Mouse (Mus musculus): ENCODE data around the gene Fbxw5.
A peak's percentile ranks its signal among the peaks of the same experiment; 100 is the strongest.

Fbxw5 gene

DNA sequence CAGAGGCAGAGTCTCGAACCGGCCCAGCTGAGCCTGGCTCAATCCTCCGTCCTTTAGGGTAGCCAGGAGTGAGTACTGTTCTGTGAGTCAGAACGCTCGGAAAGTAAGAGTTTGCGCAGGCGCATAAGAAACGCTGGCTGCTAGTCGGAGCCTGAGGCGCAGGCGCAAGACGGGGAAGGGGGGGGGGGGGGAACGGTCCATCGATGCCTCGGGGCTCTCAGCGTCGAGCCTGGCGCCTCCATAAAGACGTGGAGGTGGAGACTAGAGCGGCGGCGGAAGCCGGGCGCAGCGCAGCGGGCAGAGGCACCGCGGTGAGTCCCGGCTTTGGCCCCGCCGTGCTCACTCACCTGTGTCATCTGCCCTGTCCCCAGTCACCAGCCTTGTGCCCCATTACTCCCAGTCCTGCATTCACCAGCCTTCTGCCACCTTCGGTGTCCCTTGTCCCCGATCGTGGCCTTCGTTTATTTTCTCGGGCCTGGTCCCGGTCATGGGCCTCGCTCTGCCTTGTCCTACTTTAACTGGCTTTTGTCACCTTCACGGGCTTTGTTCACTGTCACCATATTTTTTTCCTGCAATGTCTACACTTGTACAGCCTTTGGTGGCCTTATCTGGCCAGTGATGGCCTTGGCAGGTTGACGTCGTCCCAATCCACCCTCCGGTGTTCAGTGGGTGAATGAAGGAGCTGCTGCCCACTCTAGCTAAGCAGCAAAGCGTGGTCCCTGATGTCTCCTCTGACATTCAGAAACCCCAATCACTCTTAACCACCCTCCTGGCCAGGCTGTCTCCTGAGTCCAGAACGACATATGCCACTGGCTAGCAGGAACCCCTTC lies at the start of gene Fbxw5:
Gene Fbxw5 (plus strand): TSS at position 175 of the 830 bp plus-strand sequence.
- peak; percentile 96 for DNase-seq (ENCODE audit: low read depth, low spot score)

DNA sequence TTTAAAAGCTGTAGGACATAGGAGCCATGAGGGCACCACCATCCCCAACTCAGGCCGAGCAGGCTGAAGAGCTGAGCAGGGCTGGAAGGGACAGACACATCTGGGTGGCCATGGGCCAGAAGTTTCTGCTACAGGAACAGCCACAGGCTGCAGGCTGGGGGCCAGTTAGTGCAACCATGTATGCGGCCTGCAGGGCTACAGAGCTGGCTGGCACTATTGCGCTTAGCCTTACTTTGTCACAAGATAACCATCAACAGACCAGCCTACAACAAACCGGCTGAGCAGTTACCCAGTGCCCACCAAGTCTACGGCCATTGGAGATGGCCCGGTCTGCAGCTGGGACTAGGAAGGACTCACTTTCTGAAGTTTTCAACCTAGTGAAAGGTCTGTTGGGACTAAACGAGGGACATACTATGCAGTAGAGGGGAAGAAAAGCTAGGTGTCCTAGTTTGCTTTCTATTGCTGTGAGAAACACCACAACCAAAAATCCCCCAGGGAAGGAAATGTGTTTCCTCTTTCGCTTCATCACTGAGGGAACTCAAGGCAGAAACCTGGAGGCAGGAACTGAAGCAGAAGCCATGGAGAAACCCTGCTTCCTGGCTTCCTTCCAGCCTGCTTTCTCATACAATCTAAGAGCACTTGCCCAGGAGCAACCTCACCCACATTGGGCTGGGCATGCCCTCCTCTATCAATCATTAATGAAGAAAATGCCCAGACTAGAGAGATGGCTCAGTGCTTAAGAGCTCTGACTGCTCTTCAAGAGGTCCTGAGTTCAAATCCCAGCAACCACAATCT lies 49.5 kb upstream of the Fbxw5 start:
- DNase-seq (ENCODE audit: low read depth, low spot score), result no peak

DNA sequence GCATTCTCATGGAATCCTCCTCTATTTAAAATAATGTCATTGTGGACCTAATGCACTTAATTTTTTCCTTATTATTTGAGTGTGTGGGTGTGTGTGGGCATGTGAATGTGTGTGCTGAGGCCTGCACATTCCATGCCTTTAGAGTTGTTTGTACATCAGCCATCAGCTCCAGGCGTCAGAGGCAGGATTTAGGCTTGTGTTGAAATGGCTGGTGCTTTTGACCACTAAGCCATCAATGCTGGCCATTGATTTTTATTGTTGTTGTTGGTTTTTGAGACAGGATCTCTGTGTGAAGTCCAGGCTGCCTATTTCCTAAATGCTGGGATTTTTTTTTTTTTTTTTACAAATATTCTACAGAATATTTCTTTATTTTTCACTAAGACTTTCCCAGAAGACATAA lies 47.6 kb upstream of the Fbxw5 start:
- DNase-seq (ENCODE audit: low read depth, low spot score), result no peak

DNA sequence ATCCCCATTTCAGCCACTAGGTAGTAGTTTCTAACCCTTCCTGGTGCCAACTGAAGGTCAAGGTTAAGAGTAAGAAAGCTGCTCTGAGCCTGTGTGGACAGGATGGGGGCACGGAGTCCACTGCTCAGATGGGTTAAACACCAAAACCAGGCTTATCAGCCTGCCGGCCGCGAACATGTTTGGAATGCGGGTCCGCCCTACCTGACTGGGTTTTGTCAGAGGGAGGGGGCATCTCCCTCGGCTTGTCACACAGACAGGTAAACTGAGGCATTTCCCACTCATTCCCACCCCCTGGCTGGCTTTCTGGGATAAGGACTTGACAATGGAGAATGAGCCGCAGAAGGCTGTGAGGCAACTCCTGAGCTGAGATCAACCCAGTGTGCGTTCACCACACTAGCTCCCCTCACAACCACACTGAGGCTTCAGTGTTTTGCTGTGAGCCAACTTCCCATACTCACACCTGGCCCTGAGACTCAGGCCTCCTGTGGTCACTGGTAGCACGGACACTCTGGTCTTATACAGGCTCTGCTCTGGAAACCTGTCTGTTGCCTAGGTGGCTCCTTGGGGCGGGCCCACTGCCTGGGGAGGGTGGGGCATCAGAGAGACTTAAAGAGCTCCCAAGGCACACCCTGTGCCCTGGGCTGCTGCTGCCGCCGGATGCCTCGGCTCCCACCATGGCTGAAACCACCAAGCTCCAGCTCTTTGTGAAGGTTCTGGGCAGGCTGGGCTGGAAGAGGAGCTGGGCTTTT lies 44.2 kb upstream of the Fbxw5 start, which contains the start of gene Clic3:
Gene Clic3 (plus strand): TSS at position 634 of the 749 bp plus-strand sequence.
- DNase-seq (ENCODE audit: low read depth, low spot score), result no peak

DNA sequence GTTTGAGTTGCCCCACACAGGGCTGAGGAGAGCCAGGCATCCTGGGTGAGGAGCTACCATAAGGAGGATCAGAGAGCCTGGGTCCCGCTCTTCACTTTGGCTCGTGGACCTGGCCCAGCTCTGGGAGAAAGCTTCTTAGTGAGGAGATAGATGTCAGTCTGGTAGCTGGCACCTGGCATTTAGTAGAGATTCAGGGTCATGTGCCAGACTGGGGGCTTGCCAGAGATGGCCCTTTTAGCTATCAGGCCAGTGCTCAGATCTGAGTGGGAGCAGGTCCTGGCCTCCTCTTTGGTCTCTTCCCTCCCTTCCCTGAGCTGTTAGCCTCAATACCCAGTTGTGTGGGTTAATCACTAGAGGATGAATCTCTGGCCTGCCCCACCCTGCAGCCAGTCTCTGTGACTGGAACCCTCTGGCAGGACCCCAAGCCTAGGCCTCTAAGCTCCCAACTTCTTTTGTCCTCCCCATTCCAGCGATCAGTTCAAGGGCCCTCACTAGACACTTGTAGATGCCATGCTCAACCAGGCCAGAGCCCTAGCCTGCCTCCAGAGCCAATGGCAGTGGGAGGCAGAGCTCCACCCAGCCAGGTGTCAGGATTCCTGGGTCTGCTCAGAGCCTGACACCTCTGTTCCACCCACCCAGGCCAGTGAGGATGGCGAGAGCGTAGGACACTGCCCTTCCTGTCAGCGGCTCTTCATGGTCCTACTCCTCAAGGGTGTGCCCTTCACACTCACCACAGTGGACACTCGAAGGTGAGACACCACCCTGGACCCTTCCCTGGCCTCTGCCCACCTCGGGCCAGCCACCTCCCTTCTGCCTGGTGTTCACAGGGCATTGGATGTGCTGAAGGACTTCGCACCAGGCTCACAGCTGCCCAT lies 43.3 kb upstream of the Fbxw5 start:
- DNase-seq (ENCODE audit: low read depth, low spot score), result no peak

DNA sequence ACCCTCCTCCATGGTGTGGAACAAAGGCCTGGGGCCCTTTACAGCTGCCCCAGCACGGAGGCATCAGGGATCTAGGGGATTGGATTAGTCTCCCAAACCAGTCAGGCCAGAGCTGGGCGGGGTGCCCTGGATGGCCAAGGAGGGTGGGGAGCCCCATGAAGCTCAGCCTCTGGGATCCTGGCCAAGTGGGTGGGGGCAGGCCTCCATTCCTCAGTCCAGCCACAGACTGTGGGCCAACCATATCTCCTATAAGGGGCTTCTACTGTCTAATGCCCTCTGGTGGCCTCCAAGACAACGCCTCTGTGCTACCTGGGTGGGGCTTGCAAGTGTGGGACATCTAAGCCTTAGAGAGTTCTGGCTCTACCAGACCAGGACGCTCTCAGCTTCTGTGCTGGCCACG lies 41.6 kb upstream of the Fbxw5 start:
- DNase-seq (ENCODE audit: low read depth, low spot score), result peak; percentile 59

DNA sequence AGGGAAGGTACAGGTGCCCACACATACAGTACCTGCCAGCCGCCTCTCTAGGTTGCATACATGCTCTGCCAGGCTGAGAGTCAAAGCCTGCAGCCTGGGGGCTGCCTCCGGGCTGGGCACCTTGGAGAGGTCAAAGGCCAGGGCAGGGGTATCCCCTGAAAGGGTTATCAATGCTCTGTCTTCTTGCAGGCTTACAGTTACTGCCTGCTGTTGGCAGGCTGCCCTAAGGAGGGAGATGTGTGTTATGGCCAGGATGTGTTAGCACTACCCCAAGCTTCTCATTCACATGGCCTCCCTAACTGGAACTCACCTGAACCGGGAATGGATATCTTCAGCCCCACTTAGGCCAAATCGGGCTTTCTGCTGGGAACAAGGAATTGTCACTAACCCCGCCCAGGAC lies 40.4 kb upstream of the Fbxw5 start:
- DNase-seq (ENCODE audit: low read depth, low spot score), result peak; percentile 56

DNA sequence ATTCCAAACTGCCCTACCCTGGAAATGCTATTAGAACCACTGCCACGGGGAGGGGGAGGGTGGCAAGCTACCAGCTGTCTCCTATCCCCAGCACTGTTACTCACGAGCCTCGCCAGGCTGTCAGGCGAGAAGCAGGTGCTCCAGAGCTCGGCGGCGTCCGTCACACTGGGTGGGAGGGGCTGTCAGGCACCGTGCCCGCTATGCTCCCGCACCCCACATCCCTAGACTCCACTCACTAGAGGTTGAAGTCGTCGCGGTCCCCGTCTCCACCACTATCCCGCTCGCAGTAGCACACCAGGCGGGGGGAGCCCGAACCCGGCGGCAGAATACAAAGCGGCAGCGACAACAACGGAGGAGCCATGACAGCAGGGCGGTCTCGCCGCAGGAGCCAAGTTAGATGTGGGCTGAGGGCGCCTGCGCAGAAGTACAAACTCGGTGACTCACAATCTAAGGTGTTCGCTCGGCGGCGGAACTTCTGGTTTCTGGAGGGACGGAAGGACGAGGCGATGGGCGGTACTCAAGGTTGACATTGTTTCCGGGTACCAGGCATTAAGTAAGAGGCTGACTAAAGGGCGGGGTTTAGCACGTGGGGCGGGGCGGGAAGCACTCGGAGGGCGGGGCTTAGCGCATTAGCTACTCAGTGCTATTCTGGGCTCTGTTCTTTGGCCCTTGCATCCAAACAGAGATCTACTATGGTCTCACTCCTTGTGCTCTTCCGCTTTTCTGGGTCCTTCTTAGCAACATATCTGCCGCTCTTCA lies 39.8 kb upstream of the Fbxw5 start, which contains the start of gene Paxx:
Gene Paxx (minus strand): TSS at position 544 of the 759 bp plus-strand sequence.
- DNase-seq (ENCODE audit: low read depth, low spot score), result peak; percentile 97

DNA sequence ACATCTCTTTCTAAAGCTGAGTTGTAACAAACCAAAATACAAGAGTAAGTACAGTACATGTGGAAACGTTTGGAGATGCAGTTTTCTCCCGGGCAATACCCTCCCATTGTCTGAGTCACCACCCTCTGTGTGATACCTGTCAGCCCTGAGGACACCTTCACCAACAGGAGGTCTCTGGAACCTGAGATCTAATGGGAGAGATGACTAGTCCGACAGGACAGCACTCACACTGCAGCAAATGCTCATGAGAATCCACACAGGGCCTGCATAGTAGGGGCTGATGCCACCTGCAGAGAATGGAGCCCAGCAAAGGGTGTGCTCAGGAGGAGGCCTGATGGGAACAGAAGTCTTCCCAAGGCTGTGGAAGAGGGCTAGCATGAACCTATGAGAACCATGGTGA lies 39.1 kb upstream of the Fbxw5 start:
- DNase-seq (ENCODE audit: low read depth, low spot score), result no peak

DNA sequence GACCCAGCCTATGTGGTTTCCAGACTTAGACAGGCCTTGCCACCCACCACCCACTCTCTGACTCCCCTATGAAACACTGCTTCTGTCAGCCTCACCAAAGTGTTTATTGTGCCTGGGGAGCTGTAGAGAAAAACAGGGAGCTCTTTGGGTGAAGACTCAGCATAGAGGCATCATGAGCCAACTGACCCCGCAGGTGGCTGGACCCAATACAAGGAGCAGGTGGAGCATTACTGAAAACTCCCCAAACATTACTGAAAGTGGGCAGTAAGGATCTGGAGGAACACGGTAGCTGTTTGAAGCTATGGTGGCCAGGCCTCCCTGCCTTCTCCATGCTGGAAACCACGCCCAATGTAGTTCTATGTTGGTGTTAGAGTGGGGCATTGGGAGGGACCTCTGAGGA lies 36.9 kb upstream of the Fbxw5 start:
- no peak for DNase-seq (ENCODE audit: low read depth, low spot score)

DNA sequence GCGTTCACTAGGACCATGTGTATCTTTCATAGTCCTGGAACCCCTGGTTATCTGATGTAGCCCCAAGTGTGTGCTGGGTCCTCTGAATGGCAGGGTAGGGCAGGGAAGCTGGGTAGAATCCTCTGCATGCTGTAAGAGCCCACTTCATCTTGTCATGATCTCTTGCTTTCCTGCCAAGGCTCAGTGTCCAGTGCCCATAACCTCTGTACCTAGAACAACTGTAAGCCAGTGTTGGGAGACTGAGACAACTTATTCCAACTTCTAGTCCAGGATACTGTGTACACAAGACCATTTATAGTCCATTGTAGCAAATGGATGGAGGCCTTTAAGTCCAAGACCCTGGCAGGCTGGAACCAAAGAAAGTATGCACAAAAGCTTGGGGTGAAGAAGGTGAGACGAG lies 35.3 kb upstream of the Fbxw5 start:
- DNase-seq (ENCODE audit: low read depth, low spot score), result no peak

DNA sequence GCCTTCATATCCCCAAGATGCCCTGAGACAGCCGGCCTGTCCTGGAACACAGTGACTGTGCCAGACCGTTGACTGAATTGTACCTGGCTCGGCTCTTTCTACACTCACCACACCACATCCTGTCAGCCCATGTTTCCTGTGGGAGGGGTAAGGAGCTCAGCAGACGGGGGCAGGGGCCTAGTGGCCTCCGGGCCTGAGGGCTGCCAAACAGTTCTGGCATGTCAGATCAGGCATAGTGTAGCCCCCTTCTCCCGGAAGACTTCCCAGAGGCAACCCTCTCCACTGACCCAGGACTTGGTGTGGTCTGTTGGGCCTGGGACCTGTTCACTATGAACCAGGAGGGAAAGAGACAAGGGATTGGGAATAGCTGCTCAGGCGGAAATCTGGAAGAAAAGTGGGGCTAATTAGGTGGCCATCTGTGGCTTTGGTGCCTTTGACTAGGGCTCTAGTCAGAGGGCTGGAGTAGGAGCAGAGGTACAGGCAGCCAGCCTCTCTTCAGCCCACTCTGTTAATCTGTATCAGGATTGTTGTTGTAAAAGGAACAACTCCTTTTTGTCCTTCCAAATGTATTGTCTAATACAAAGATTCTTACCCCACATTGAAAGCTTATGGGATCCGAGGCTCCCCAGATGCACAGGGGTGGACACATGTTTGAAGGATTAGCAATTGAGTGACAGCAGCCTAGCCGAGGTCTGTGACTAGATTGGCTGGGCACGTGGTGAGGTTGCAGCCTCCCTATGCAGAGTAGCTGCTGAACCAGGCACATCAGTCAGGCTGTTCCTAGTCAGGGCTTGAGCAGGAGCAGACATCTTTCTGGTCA lies 34.5 kb upstream of the Fbxw5 start:
- no peak for DNase-seq (ENCODE audit: low read depth, low spot score)

DNA sequence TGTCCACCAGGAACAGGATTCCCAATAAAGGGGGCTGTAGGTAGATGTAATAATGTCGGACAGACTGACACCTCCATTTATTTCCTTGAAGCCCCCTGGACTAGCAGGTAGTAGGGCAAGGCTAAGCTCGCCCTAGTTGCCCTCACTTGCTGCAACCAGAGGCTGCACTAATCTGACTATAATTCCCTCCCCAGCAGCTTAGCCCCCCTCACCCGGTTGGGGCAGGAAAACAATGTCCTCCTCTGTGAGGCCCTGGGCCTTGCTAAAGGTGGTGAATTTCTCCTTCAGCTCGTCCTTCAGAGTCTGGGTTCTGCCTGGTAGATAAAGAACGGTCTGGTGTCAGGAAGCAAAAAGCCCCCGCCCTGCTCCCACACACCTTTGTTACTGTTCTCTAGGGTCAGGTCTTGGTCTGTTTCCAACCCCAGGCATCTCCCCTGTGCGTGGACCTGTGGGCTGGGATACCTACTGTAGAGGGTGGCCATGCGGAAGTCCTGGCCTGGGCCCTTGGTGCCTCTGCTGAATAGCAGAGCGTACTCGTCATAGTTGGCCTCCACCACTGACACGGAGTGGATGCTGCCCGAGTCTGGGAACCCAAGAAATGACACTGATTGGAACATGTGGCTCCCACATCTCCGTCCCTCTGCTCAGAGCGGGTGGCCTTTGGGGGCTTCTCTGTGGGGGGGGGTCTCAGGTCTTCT lies 32.8 kb upstream of the Fbxw5 start:
- DNase-seq (ENCODE audit: low read depth, low spot score), result no peak

DNA sequence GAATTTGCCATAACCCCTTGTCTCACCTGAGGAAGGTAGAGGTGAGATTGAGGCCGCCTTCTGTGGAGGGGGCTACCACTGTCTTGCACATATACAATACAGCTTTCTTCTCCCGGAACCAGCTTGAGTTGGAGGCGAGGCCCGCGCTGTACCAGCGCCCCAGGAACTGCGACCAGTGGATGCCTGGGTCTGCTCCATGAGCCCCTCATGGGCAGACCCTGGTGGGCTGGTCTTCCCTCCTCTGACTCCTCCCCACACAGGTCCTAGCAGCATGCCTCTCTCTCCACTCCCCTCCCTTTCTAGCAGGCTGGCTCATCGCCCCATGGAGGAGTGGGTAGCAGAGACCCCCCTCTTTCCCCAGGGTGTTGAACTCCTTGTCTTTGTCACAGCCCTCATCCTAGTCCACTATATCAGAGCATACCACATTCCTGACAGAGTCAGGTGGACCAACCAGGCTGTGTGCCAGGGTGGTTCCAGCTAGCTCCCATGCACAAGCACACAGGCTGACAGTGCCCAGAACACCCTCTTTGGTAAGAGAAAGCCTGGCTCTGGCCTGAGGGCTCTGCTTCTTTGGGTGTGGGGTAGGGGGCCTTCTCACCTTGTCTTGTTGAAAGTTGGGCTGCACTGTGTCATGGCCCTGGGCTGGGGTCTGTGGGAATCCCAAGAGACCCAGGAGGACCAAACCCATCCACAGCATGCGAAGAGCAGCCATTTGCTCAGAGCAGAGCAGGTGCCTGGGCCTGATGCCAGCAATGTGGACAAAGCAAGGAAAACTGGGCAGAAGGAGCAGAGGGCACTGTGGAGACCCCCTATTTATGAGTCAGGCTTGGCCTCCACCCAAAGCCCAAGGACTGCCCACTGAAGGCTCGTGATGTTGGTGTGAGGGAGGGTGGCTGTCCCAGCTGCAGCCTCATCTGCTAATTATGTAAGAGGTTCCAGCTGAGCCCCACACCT lies 31.3 kb upstream of the Fbxw5 start:
- no peak for DNase-seq (ENCODE audit: low read depth, low spot score)

DNA sequence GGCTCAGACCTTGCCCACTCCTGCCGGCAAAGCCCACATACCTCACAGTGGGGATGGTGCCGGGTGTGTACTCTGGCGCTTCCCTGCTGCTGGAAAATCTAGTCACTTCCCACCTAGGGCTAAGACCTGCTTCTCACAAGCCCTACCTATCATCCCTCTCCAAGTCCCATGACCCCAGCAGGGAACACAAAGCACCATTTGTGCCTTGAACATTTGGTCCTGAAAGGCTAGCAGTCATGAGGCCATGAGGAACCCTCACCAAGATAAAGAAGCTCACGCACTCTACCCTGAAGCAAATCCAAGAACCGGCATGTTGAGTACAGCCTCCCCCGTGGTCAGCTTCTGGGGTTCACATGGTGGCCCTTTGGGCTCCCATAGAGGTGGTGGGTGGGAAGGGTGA lies 30.6 kb upstream of the Fbxw5 start, which contains the start of gene Ptgds:
Gene Ptgds (minus strand): TSS at position 78 of the 400 bp plus-strand sequence.
- DNase-seq (ENCODE audit: low read depth, low spot score), result no peak

DNA sequence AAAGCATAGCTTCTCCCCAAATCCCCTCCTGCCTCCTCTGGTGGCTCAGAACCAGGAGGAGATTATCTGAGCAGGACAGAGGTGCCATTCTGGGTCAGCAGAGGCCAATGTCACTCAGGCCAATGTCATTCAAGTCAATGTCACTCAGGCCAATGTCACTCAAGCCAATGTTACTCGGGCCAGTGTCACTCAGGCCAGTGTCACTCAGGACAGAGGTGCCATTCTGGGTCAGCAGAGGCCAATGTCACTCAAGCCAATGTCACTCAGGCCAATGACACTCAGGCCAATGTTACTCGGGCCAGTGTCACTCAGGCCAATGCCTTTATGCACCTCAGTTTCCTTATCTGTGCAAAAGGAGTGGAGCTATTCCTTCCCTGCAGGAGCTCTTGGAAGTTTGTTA lies 28.0 kb upstream of the Fbxw5 start:
- DNase-seq (ENCODE audit: low read depth, low spot score), result no peak

DNA sequence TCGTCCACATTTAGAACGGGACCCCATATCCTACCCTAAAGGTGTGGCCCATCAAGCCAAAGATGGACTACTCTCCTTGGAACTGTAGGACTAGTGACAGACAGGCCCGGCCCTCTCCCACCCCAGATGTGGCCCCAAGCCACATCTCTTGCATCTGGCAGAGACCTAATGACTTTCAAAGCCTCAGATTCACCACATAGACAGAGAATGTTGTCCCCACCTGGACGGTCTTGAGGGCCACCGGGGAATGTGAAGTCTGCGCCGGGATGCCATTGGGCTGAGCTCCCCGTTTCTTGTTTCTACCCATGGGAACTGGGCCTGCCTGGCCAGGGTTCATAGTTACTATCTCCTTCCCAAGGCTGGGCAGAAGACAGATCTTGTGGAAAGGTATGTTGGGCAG lies 23.0 kb upstream of the Fbxw5 start:
- no peak for DNase-seq (ENCODE audit: low read depth, low spot score)

Measured in skeletal muscle tissue, adult 2 months (tissue).